Mouse (Mus musculus): Measurements from ENCODE around the gene Serpina3f. TPM values are rescaled to one million over a fixed set of nuclear protein-coding genes. Genes with fewer than 3 reads are reported as not detected.

The Serpina3f gene
- total RNA-seq, 1 experiment: not detected

- no peaks in the 10 kb centered on the region for H3K4me1 ChIP-seq (ENCODE audit: control insufficient read depth in 2 of 2, insufficient read depth in 2 of 2, low read length in 2 of 2, poor library complexity in 1 of 2)
- H3K9ac ChIP-seq (ENCODE audit: insufficient read depth, low read depth, low read length, poor library complexity, severe bottlenecking): no peak overlapping the region
- in situ Hi-C loops (cut with MboI; ENCODE audit: low sequenced_read_pairs in 2 of 2, unreplicated experiment in 2 of 2): loop anchor here in 1 of 2 experiments (25.0 kb wide), 1 partner anchor 203 kb away; the partner anchor contains the start of gene Serpina3n
- H3K9me3 ChIP-seq (ENCODE audit: control insufficient read depth, insufficient read depth, low read depth, low read length): no peaks in the 10 kb centered on the region
- no peaks in the 10 kb centered on the region for H3K36me3 ChIP-seq (ENCODE audit: control insufficient read depth, insufficient read depth, low read length, poor library complexity, severe bottlenecking)
- H3K4me3 ChIP-seq (ENCODE audit: insufficient read depth in 1 of 2, low read depth in 1 of 2, low read length in 2 of 2, poor library complexity in 1 of 2, severe bottlenecking in 1 of 2): no peak overlapping the region
- no peak overlapping the region for H3K27ac ChIP-seq (ENCODE audit: insufficient read depth, low read depth, low read length, poor library complexity, severe bottlenecking)
- DNase-seq (ENCODE audit: low read depth, low spot score): peak; percentile 28
- TF ChIP-seq MAFK (IDR thresholded peaks at IDR 0.05; ENCODE audit: insufficient read depth, low read depth, low read length) (no peak), ZC3H11A (IDR thresholded peaks at IDR 0.05; ENCODE audit: borderline replicate concordance, low read depth, low read length) (peak; percentile 52; the same call in 1 of the 2 replicates)
These were observed 5.2 kb upstream of the Serpina3f start for GRCm38 (mm10) chr12:104209149-104209548.

- Histone ChIP-seq H3K9me3 (ENCODE audit: control insufficient read depth, insufficient read depth, low read depth, low read length) (no peaks in the 10 kb centered on the region), H3K4me1 (ENCODE audit: control insufficient read depth in 2 of 2, insufficient read depth in 2 of 2, low read length in 2 of 2, poor library complexity in 1 of 2) (no peaks in the 10 kb centered on the region), H3K36me3 (ENCODE audit: control insufficient read depth, insufficient read depth, low read length, poor library complexity, severe bottlenecking) (no peaks in the 10 kb centered on the region), H3K27ac (ENCODE audit: insufficient read depth, low read depth, low read length, poor library complexity, severe bottlenecking) (no peak overlapping the region), H3K9ac (ENCODE audit: insufficient read depth, low read depth, low read length, poor library complexity, severe bottlenecking) (no peak overlapping the region), H3K4me3 (ENCODE audit: insufficient read depth in 1 of 2, low read depth in 1 of 2, low read length in 2 of 2, poor library complexity in 1 of 2, severe bottlenecking in 1 of 2) (no peak overlapping the region)
- TF ChIP-seq MAFK (IDR thresholded peaks at IDR 0.05; ENCODE audit: insufficient read depth, low read depth, low read length) (no peak), ZC3H11A (IDR thresholded peaks at IDR 0.05; ENCODE audit: borderline replicate concordance, low read depth, low read length) (no peak), CHD2 (IDR thresholded peaks at IDR 0.05; ENCODE audit: low read depth, low read length) (no peak), ZNF384 (IDR thresholded peaks at IDR 0.05; ENCODE audit: low read depth, low read length) (no peak), HCFC1 (IDR thresholded peaks at IDR 0.05; ENCODE audit: borderline replicate concordance, insufficient read depth, low read length) (no peak)
- in situ Hi-C loops (cut with MboI; ENCODE audit: low sequenced_read_pairs in 2 of 2, unreplicated experiment in 2 of 2): loop anchor here in 1 of 2 experiments (25.0 kb wide), 1 partner anchor 202 kb away; the partner anchor contains the start of gene Serpina3n
- no peak for DNase-seq (ENCODE audit: low read depth, low spot score)
These were observed 4.5 kb upstream of the Serpina3f start for GRCm38 (mm10) chr12:104209802-104210201.

DNA sequence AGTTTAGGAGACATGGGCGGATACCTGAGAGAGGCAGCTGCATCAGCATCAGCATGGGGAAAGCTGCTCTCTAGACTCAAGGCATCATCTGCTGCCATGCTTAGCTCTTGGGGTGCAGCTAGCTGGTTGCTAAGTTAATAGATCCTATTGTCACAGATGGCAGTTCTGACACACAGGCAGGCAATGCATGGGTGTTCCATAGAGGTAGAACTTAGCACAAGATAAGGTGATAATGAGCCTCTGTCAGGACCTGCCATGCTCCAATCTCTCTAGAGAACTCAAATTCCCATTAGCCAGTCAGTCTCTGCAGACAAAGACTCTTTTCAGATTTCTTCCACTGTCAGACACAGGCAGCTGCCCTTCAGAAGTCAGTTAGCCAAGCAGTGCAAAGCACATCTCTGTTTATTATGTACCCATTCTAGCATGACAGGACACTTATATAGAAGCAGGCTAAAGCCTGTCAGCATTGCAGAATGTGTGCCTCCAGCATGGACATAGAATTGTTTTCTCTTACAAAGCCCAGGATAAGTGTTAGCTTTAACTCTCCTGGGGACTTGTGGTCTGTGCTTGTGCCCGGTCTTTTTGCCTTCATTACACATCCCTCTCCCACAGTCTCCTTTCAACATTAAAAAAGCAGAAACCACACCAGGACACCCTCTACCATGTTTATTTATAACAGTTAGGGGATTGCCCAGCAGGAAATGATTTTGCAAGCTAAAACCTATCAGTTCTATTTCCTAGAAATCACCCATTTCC is 477 bp upstream of the Serpina3f start:
- no peak for TF ChIP-seq ZNF384 (IDR thresholded peaks at IDR 0.05; ENCODE audit: low read depth, low read length)
- TF ChIP-seq HCFC1 (IDR thresholded peaks at IDR 0.05; ENCODE audit: borderline replicate concordance, insufficient read depth, low read length): no peak
- no peak for TF ChIP-seq MAFK (IDR thresholded peaks at IDR 0.05; ENCODE audit: insufficient read depth, low read depth, low read length)
- no peak for TF ChIP-seq CHD2 (IDR thresholded peaks at IDR 0.05; ENCODE audit: low read depth, low read length)
- TF ChIP-seq ZC3H11A (IDR thresholded peaks at IDR 0.05; ENCODE audit: borderline replicate concordance, low read depth, low read length): no peak
- Histone ChIP-seq H3K9me3 (ENCODE audit: control insufficient read depth, insufficient read depth, low read depth, low read length) (no peaks in the 10 kb centered on the region), H3K27ac (ENCODE audit: insufficient read depth, low read depth, low read length, poor library complexity, severe bottlenecking) (no peak overlapping the region), H3K4me1 (ENCODE audit: control insufficient read depth in 2 of 2, insufficient read depth in 2 of 2, low read length in 2 of 2, poor library complexity in 1 of 2) (no peaks in the 10 kb centered on the region), H3K36me3 (ENCODE audit: control insufficient read depth, insufficient read depth, low read length, poor library complexity, severe bottlenecking) (no peaks in the 10 kb centered on the region), H3K4me3 (ENCODE audit: insufficient read depth in 1 of 2, low read depth in 1 of 2, low read length in 2 of 2, poor library complexity in 1 of 2, severe bottlenecking in 1 of 2) (no peak overlapping the region), H3K9ac (ENCODE audit: insufficient read depth, low read depth, low read length, poor library complexity, severe bottlenecking) (no peak overlapping the region)
- in situ Hi-C loops (cut with MboI; ENCODE audit: low sequenced_read_pairs in 2 of 2, unreplicated experiment in 2 of 2): loop anchor here in 1 of 2 experiments (25.0 kb wide), 1 partner anchor 198 kb away; the partner anchor contains the start of gene Serpina3n
- no peak for DNase-seq (ENCODE audit: low read depth, low spot score)

DNA sequence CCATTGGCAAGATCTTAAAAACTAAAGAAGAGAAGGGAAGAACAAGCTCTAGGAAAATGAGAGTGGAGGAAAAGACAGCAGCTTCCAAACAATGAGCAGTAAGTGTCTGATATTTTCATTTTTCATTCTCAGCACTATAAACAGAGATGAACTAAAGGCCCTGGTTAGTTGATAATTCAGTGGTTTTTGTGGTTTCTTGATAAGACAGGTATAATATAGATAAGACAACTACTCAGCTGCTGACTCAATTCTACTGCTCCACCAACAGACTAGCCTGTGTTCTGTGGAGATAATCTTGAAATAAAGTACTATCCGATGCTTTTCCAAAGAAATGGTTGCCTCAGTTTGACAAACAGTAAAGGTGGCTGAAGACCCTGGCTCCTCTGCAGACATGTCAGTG is 905 bp downstream of the Serpina3f start:
- no peak overlapping the region for H3K4me3 ChIP-seq (ENCODE audit: insufficient read depth in 1 of 2, low read depth in 1 of 2, low read length in 2 of 2, poor library complexity in 1 of 2, severe bottlenecking in 1 of 2)
- no peaks in the 10 kb centered on the region for H3K36me3 ChIP-seq (ENCODE audit: control insufficient read depth, insufficient read depth, low read length, poor library complexity, severe bottlenecking)
- DNase-seq (ENCODE audit: low read depth, low spot score): no peak
- no peak for TF ChIP-seq HCFC1 (IDR thresholded peaks at IDR 0.05; ENCODE audit: borderline replicate concordance, insufficient read depth, low read length)
- no peak for TF ChIP-seq ZC3H11A (IDR thresholded peaks at IDR 0.05; ENCODE audit: borderline replicate concordance, low read depth, low read length)
- TF ChIP-seq CHD2 (IDR thresholded peaks at IDR 0.05; ENCODE audit: low read depth, low read length): no peak
- no peak for TF ChIP-seq MAFK (IDR thresholded peaks at IDR 0.05; ENCODE audit: insufficient read depth, low read depth, low read length)
- TF ChIP-seq ZNF384 (IDR thresholded peaks at IDR 0.05; ENCODE audit: low read depth, low read length): no peak
- in situ Hi-C loops (cut with MboI; ENCODE audit: low sequenced_read_pairs in 2 of 2, unreplicated experiment in 2 of 2): loop anchor here in 1 of 2 experiments (25.0 kb wide), 1 partner anchor 197 kb away; the partner anchor contains the start of gene Serpina3n
- no peak overlapping the region for H3K9ac ChIP-seq (ENCODE audit: insufficient read depth, low read depth, low read length, poor library complexity, severe bottlenecking)
- H3K9me3 ChIP-seq (ENCODE audit: control insufficient read depth, insufficient read depth, low read depth, low read length): no peaks in the 10 kb centered on the region
- H3K4me1 ChIP-seq (ENCODE audit: control insufficient read depth in 2 of 2, insufficient read depth in 2 of 2, low read length in 2 of 2, poor library complexity in 1 of 2): no peaks in the 10 kb centered on the region
- H3K27ac ChIP-seq (ENCODE audit: insufficient read depth, low read depth, low read length, poor library complexity, severe bottlenecking): no peak overlapping the region
